Mouse (Mus musculus) neural tube, embryonic 11.5 days (tissue): ENCODE measurements at regions not wholly inside any gene's neighbourhood (a gene's known extent, or its start where the extent isn't known, plus 50 kb on each side); places are given as distances from the start of the nearest gene placed in this dataset.

Experiments used
- ATAC-seq: fragments of 200-750 bp; cut with Nextera tagmentation; 2 replicates; pipeline ENCODE4 v1.8.0; 2017; ENCODE audit warnings: moderate number of reproducible peaks, mild to moderate bottlenecking, moderate TSS enrichment, moderate library complexity; ENCODE audit not compliant: insufficient read depth, low FRiP score, low TSS enrichment
- DNase-seq: peaks from one replicate; pipeline ENCODE4 v3.0.0-alpha.2; 2015; ENCODE audit warnings: low spot score
- H3K27ac ChIP-seq: fragments of 300-500 bp; sonication (generic); 2 replicates; pipeline ENCODE4 v1.5.1; 2014; ENCODE audit warnings: low read depth, mild to moderate bottlenecking, low read length
- H3K27me3 ChIP-seq: fragments of 300-500 bp; sonication (generic); 2 replicates; pipeline ENCODE4 v1.6.1; 2014; ENCODE audit warnings: mild to moderate bottlenecking, low read length, mixed read lengths; ENCODE audit not compliant: control insufficient read depth, insufficient read depth
- H3K36me3 ChIP-seq: fragments of 300-500 bp; sonication (generic); 2 replicates; pipeline ENCODE4 v1.6.1; 2014; ENCODE audit warnings: mild to moderate bottlenecking, low read length, moderate library complexity, mixed read lengths; ENCODE audit not compliant: control insufficient read depth, insufficient read depth
- H3K4me1 ChIP-seq: fragments of 300-500 bp; sonication (generic); 2 replicates; pipeline ENCODE4 v1.6.1; 2014; ENCODE audit warnings: low read length, mixed read lengths; ENCODE audit not compliant: control insufficient read depth, insufficient read depth
- H3K4me2 ChIP-seq: fragments of 300-500 bp; sonication (generic); 2 replicates; pipeline ENCODE4 v1.6.1; 2014; ENCODE audit warnings: low read depth, mild to moderate bottlenecking, moderate library complexity
- H3K4me3 ChIP-seq: fragments of 300-500 bp; sonication (generic); 2 replicates; pipeline ENCODE4 v1.5.1; 2014; ENCODE audit warnings: low read depth, low read length
- H3K9ac ChIP-seq: fragments of 300-500 bp; sonication (generic); 2 replicates; pipeline ENCODE4 v1.6.1; 2014; ENCODE audit warnings: mild to moderate bottlenecking, low read length
- H3K9me3 ChIP-seq: fragments of 300-500 bp; sonication (generic); 2 replicates; pipeline ENCODE4 v1.6.1; 2016; ENCODE audit warnings: low read length; ENCODE audit not compliant: control insufficient read depth
- WGBS: fragments of 180-500 bp; shearing (Covaris S2); extraction: QIAGEN DNeasy Blood & Tissue Kit; methylation state at CpG from one replicate; pipeline ENCODE4 v1.1.7; 2014; 5-methylcytosine and 5-hydroxymethylcytosine counted together

DNA sequence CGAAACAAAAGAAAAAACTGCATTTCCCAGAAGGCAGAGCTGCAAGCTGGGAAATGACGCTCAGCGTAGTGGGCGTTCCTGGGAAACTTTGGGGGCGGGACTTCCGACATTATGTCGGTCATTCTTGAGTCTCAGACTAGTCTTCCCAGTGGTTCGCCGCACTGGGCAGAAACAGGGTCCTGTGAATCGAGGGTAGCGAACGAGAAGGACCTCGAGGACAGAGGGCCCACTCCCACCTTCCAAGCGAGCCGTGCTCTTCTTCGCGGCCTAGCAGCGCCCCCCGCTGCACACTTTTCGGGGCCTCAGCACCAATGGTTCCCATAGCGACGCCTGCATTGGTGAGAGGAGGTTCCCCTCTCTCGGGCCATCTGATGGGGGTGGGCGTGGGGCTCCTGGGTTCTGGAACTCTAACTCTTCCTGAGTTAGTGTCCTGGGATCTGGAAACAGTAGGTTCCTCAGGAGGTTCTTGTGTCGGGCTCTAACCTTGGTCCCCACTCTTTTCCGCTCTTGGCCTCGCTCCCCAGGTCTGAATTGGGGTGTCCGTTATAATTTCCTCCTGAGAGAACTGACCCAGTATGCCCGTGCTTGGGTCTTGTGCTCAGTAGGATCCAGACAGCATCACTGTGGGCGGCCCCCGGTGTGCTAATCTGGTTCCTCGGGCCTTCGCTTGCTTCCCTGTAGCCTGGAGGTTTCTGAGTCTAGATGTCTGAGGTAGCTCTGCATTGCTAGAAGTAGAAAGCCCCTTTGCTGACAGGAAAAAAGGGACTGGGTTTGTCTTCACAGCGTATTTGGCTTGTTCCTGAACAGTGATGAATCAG is 52.8 kb upstream of the Gramd1a start:
- no peaks in the 10 kb centered on the region for H3K36me3 ChIP-seq
- H3K4me2 ChIP-seq, result peak overlapping the region; percentile 56
- H3K4me3 ChIP-seq, result peak overlapping the region; percentile 62
- ATAC-seq, result peak; percentile 85
- 36% methylated on average over 34 of the region's 34 CpGs for WGBS
- peaks cover 3% of the 10 kb centered on the region; the same call in 1 of the 2 replicates for H3K9me3 ChIP-seq
- H3K9ac ChIP-seq, result peak overlapping the region; percentile 49
- peak; percentile 79 for DNase-seq
- no peaks in the 10 kb centered on the region for H3K4me1 ChIP-seq
- H3K27me3 ChIP-seq, result no peaks in the 10 kb centered on the region
- H3K27ac ChIP-seq, result no peak overlapping the region

DNA sequence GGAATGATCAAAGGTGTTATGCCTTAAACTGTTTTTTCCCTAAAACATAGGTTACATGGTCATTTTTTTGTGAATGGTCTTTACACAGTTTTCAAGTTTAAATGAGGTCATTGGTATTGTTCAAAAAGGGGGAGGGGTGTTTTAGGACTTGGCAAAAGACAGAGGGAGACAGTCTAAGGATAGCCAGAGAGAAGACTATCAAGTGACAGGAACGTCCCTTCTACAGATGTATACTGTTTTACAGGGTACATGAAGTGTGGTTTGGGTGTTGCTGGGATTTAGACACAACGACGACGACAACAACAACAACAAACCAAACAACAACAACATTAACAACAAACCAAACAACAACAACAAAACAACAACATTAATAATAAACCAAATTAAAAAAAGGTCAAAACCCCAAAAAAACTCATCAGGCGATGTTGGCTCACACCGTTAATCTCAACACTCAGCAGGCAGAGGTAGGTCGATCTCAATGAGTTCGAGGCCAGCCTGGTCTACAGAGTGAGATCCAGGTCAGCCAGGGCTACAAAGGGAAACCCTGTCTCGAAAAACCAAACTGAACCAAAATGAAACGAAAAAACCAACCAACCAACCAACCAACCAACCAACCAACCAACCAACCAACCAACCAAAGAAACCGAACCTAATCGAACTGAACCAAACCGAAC is 52.0 kb upstream of the Gramd1a start:
- peak overlapping the region; percentile 62; the same call in 1 of the 2 replicates for H3K4me3 ChIP-seq
- peaks cover 3% of the 10 kb centered on the region; the same call in 1 of the 2 replicates for H3K9me3 ChIP-seq
- no peak overlapping the region for H3K4me2 ChIP-seq
- WGBS, result 74% methylated on average over 13 of the region's 13 CpGs
- no peak overlapping the region for H3K9ac ChIP-seq
- H3K36me3 ChIP-seq, result no peaks in the 10 kb centered on the region
- ATAC-seq (peak; percentile 52), DNase-seq (no peak)
- no peaks in the 10 kb centered on the region for H3K4me1 ChIP-seq
- no peaks in the 10 kb centered on the region for H3K27me3 ChIP-seq
- no peak overlapping the region for H3K27ac ChIP-seq
